In genomic region chr13:109407371-109407770, GRCm38 (mm10) we compare ENCODE assay signal across 18 mouse cellular contexts.
A peak's percentile ranks its signal among the peaks of the same experiment; 100 is the strongest.
DNase-seq lines count a peak whose midpoint lies in the region; ATAC-seq and TF ChIP-seq lines count a peak whose summit lies in the region.
"Had no signal": no experiment of that assay in that cellular context is flagged by ENCODE, and none has a peak within 500 bp of the region (broad histone marks: within the 10 kb centered on the region; RNA-seq: fewer than 3 reads in every experiment).

No protein-coding gene starts in this region.

- H3K4me2 ChIP-seq in forebrain, postnatal 0 days (ENCODE audit: low read depth) = no peak overlapping the region
- H3K4me2 ChIP-seq in forebrain, embryonic 15.5 days (replicated peaks) = no peak overlapping the region
- H3K4me2 ChIP-seq: embryonic facial prominence, embryonic 12.5 days; forebrain, embryonic 13.5 days; hindbrain, embryonic 14.5 days; intestine, embryonic 15.5 days had no signal

- H3K9me3 ChIP-seq in forebrain, postnatal 0 days (ENCODE audit: low read length) = no peaks in the 10 kb centered on the region
- H3K9me3 ChIP-seq in forebrain, embryonic 15.5 days = no peaks in the 10 kb centered on the region
- H3K9me3 ChIP-seq in ES-E14 (ENCODE audit: control insufficient read depth, insufficient read depth, low read depth, low read length) = no peaks in the 10 kb centered on the region
- H3K9me3 ChIP-seq: embryonic facial prominence, embryonic 12.5 days; forebrain, embryonic 13.5 days; heart, embryonic 13.5 days; intestine, embryonic 15.5 days had no signal

- ATAC-seq in forebrain, postnatal 0 days = peak; percentile 23; the same call in 1 of the 2 replicates
- ATAC-seq in forebrain, embryonic 15.5 days (replicated peaks) = no peak
- ATAC-seq: forebrain, embryonic 13.5 days; intestine, embryonic 15.5 days had no signal

- WGBS in forebrain, postnatal 0 days = 47% methylated on average over 3 of the region's 3 CpGs
- WGBS in forebrain, embryonic 15.5 days = 51% methylated on average over 3 of the region's 3 CpGs

- intact Hi-C loops in heart, postnatal 10 days (cut with DNase I) = no loop called here

- TF ChIP-seq CTCF in forebrain, postnatal 0 days (IDR thresholded peaks at IDR 0.05; ENCODE audit: low read depth) = no peak

- no peak overlapping the region for H3K27ac ChIP-seq in forebrain, postnatal 0 days (ENCODE audit: low read depth, low read length)
- no peak overlapping the region for H3K27ac ChIP-seq in forebrain, embryonic 15.5 days (replicated peaks)
- H3K27ac ChIP-seq in ES-E14 (ENCODE audit: insufficient read depth, low read depth, low read length, poor library complexity, severe bottlenecking) = no peak overlapping the region
- H3K27ac ChIP-seq: embryonic facial prominence, embryonic 12.5 days; forebrain, embryonic 13.5 days; heart, embryonic 13.5 days; hindbrain, embryonic 14.5 days; intestine, embryonic 15.5 days had no signal

- H3K4me3 ChIP-seq in forebrain, postnatal 0 days (ENCODE audit: low read depth, low read length) = no peak overlapping the region
- no peak overlapping the region for H3K4me3 ChIP-seq in forebrain, embryonic 15.5 days
- H3K4me3 ChIP-seq in ES-E14 (ENCODE audit: insufficient read depth in 1 of 2, low read depth in 1 of 2, low read length in 2 of 2, poor library complexity in 1 of 2, severe bottlenecking in 1 of 2) = no peak overlapping the region
- H3K4me3 ChIP-seq: embryonic facial prominence, embryonic 12.5 days; forebrain, embryonic 13.5 days; heart, embryonic 13.5 days; intestine, embryonic 15.5 days had no signal

- H3K27me3 ChIP-seq in forebrain, postnatal 0 days (ENCODE audit: insufficient read depth, low read length) = no peaks in the 10 kb centered on the region
- H3K27me3 ChIP-seq in forebrain, embryonic 15.5 days = no peaks in the 10 kb centered on the region
- H3K27me3 ChIP-seq: embryonic facial prominence, embryonic 12.5 days; forebrain, embryonic 13.5 days; heart, embryonic 13.5 days; intestine, embryonic 15.5 days had no signal

- in situ Hi-C loops in ES-E14 (cut with MboI; ENCODE audit: low sequenced_read_pairs in 2 of 2, unreplicated experiment in 2 of 2) = no loop called here

- DNase-seq in cerebellum, postnatal 10 days = peak; percentile 18 to 20
- no peak for DNase-seq in cerebellum, adult 9-11 months
- DNase-seq in forebrain, postnatal 0 days = no peak
- DNase-seq in ES-E14 (ENCODE audit: low read depth, low spot score) = peak; percentile 27
- no peak for DNase-seq in heart, postnatal 10 days
- DNase-seq in spleen, postnatal 14 days (ENCODE audit: low spot score in 2 of 2) = no peak
- DNase-seq: adrenal gland, postnatal 10 days; cerebellum, adult 9-10 months; gastrocnemius, postnatal 36 days; heart, adult 11 months; heart, postnatal 4 days; kidney, adult 18-20 months had no signal

- H3K4me1 ChIP-seq in forebrain, postnatal 0 days (ENCODE audit: insufficient read depth) = no peaks in the 10 kb centered on the region
- H3K4me1 ChIP-seq in forebrain, embryonic 15.5 days = no peaks in the 10 kb centered on the region
- peaks cover 2 to 3% of the 10 kb centered on the region in 2 experiments; a peak in 1 of 4 replicates for H3K4me1 ChIP-seq in ES-E14 (ENCODE audit: control insufficient read depth in 2 of 2, insufficient read depth in 2 of 2, low read length in 2 of 2, poor library complexity in 1 of 2)
- H3K4me1 ChIP-seq: embryonic facial prominence, embryonic 12.5 days; forebrain, embryonic 13.5 days; intestine, embryonic 15.5 days had no signal

- no peaks in the 10 kb centered on the region for H3K36me3 ChIP-seq in forebrain, postnatal 0 days (ENCODE audit: insufficient read depth)
- H3K36me3 ChIP-seq in forebrain, embryonic 15.5 days = no peaks in the 10 kb centered on the region
- H3K36me3 ChIP-seq in ES-E14 (ENCODE audit: control insufficient read depth, insufficient read depth, low read length, poor library complexity, severe bottlenecking) = no peaks in the 10 kb centered on the region
- H3K36me3 ChIP-seq: embryonic facial prominence, embryonic 12.5 days; heart, embryonic 13.5 days; intestine, embryonic 15.5 days had no signal

- no peak overlapping the region for H3K9ac ChIP-seq in forebrain, postnatal 0 days
- H3K9ac ChIP-seq in forebrain, embryonic 15.5 days (replicated peaks) = no peak overlapping the region
- no peak overlapping the region for H3K9ac ChIP-seq in ES-E14 (ENCODE audit: insufficient read depth, low read depth, low read length, poor library complexity, severe bottlenecking)
- H3K9ac ChIP-seq: embryonic facial prominence, embryonic 12.5 days; forebrain, embryonic 13.5 days; heart, embryonic 13.5 days; hindbrain, embryonic 14.5 days; intestine, embryonic 15.5 days had no signal

TF ChIP-seq in ES-E14, 5 proteins besides CTCF, POLR2A, EP300 and RAD21:
- TF ChIP-seq ZNF384 (IDR thresholded peaks at IDR 0.05; ENCODE audit: low read depth, low read length) (no peak), MAFK (IDR thresholded peaks at IDR 0.05; ENCODE audit: insufficient read depth, low read depth, low read length) (no peak), CHD2 (IDR thresholded peaks at IDR 0.05; ENCODE audit: low read depth, low read length) (no peak), ZC3H11A (IDR thresholded peaks at IDR 0.05; ENCODE audit: borderline replicate concordance, low read depth, low read length) (no peak), HCFC1 (IDR thresholded peaks at IDR 0.05; ENCODE audit: borderline replicate concordance, insufficient read depth, low read length) (no peak)

Comparison
In these comparisons a context has a peak if more than half of its experiments do, and no peak if none do; other contexts are left out.
1. DNase-seq: peak in cerebellum, postnatal 10 days (2 of 2) and ES-E14 (single experiment); none in cerebellum, adult 9-11 months (single experiment), forebrain, postnatal 0 days (single experiment), heart, postnatal 10 days (0 of 2) and spleen, postnatal 14 days (0 of 2).